Mouse (Mus musculus) R1 (cell line): Measurements from ENCODE around the gene Acly.
A peak's percentile ranks its signal among the peaks of the same experiment; 100 is the strongest.

Source experiments
- DNase-seq: peaks from one replicate; pipeline ENCODE4 v3.0.0-alpha.2; 2018; ENCODE audit warnings: low read depth, low spot score

Acly gene

GRCm38 (mm10) chr11:100527458-100528374, at the start of gene Acly:
TSS of gene Acly (minus strand) at chr11:100528000.
- peak; percentile 100 for DNase-seq

- DNase-seq = no peak
Measured at GRCm38 (mm10) chr11:100576256-100576655, 48.5 kb upstream of the Acly start.

DNA sequence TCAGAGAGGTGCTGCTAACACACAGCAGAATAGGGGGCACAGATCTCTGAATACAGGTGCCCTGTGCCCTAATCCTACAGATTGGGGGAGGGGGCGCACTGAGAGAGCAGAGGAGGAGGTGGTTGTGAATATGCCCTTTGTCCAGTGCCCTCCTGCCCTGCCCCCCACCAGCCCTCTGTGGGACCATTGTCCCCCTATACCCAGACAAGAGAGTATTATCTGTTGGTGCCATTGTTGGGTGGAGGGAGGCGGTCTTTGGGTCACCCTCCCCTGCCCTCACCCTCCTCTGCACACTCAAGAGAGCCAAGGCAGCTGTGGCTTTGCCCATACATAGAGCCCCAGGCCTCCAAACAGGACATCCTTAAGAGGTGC, 47.7 kb upstream of the Acly start:
- no peak for DNase-seq

DNA sequence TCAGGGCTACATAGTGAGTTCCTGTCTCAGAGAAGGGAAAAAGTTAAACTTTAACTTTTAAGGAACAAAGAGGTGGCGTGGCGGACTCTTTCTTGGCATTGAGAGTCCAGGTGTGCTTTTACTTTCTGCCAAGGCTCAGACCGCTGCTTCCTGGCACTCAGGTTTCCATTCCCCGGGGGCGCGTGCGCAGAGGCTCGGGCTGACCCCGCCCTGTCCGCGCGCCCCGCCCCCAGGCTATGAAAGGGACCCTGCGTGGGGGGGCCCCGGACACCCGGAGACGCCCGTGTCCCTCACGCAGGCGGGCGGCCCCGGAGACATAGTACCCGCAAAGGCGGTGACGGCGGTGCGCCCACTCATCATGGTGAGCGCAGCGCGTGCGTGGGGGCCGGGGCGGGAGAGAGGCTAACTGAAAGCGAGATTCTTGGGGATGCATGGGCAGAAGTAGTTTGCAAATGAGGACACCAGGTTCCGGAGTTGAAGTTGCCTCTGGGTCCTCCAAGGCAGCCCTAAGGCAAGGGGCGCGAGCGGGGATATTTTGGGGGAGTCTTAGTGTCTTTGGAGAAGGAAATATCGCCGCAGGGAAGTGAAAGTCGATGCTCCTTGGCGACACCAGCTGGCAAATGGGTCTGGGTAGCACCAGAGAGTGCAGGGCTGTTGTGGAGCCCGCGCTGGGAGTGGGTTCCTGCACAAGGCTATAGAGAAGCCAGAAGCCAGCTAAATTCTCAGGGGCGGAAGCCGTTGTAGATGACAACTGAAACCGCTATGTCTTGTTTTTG, 47.1 kb upstream of the Acly start, which contains the start of gene Cnp:
Gene Cnp (plus strand): TSS at position 197 of the 776 bp plus-strand sequence.
- peak; percentile 61 for DNase-seq

GRCm38 (mm10) chr11:100574188-100574587, 46.4 kb upstream of the Acly start:
- no peak for DNase-seq

DNA sequence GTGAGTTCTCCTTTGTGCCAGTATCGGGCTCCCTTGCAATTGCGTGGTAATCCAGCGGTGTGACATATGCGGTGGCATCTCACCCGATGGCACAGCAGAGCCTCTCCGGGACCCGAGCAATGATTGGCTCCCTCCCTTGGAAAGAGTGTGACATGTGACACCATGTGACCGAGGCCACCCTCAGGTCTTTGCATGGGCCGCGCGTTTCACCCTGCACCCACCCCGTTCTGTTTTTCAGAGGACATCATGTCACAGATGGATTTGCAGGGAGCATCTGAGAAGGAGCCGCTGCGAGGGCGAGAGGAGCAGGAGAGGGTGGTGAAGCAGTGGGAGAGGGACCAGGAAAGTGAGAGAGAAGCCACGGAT, 43.4 kb upstream of the Acly start:
- no peak for DNase-seq

- peak; percentile 85 for DNase-seq
Measured at GRCm38 (mm10) chr11:100570430-100571201, 42.8 kb upstream of the Acly start.

DNA sequence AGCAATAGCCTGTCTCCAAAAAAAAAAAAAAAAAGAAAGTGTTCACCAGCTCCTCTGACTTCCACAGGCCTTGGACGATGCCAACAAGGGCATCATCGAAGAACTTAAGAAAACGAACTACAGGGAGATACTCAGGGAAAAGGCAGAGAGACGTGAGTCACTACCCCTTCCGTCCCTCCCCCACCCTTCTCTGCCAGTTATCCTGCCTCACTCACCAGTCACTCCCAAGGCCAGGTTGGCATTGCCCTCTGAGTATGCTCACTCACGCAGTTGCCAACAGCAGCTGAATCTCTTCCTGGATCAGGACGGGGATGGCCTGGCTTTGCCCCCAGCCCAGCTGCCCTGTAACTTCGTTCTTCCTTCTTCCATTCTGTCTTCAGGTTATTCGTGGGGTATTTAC, 42.0 kb upstream of the Acly start:
- DNase-seq = no peak

GRCm38 (mm10) chr11:100568692-100569091, 40.9 kb upstream of the Acly start:
- DNase-seq = no peak

DNA sequence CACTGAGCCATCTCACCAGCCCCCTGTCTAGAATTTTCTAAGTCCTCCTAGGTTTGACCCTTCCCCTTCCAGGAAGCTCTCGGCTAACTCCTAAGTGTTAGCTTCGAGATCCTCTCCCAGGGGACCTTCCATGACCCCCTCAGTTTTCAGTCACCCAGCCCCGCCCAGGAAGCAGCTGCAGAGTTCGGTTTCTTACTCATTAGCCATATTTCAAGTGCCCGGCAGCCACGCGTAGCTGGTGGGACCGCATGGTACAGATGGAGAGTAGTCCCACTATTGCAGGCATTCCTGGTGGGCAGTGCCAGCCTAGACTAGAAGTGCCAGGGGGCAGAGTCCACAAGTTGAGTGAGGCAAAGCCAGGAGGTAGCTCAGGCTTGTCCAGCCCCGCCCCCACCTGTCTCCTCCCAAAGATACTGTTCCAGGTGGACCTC, 40.0 kb upstream of the Acly start:
- DNase-seq = no peak

DNA sequence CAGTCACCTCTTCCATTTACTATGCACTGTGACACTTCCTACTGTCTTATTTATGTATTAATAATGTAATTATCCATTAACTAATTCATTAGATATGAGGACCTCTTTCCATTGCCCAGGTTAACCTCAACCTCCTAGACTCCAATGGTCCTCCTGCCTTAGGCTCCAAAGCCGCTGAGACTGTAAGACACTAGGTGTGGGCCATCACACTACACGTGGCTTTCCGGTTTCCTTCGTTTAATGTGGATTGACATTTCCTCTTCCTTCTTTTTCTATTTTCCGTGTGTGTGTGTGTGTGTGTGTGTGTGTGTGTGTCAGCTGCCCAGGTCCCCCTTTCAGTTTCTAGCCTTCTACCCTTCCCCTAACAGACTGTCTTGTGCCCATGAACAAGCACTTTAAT, 39.4 kb upstream of the Acly start:
- no peak for DNase-seq

DNA sequence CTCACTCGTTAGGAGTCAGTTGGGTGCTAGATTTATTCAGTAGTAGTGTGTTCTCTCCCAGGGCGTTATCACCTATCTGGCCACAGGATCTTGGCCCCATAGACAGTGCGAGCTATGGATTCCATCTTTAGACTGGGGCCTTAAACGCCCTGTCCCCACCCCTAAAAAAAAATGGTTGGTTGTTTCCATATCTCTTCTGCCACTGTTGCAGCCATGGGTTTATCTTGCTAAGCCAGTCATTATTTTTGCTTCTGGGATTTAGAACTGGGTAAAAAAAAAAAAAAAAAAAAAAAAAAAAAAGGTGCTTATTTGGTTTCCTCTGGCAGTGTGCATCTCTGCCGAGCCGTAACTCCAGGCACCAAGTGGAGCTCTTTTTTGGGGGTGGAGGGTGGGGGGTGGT, 36.9 kb upstream of the Acly start:
- no peak for DNase-seq

DNA sequence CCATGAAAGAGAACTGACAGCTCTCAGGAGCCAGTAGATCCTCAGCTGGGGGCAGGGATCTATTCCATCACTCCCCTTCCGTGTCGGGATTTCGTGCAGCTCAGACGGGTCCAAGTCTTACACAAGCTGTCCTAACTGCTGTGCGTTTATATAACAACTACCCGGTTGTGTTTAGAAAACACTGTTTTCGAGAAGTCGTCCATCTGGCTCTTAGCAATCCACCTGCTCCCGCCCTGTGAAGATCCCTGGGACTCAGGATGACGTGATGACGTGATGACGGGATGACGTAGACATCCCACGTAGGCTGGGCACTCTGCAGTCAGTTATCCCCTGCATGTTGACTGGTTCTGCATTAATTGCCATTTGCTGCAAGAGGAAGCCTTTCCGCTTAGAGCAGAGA, 36.5 kb upstream of the Acly start:
- DNase-seq = peak; percentile 84

GRCm38 (mm10) chr11:100561748-100562147, 33.9 kb upstream of the Acly start:
- peak; percentile 93 for DNase-seq

DNA sequence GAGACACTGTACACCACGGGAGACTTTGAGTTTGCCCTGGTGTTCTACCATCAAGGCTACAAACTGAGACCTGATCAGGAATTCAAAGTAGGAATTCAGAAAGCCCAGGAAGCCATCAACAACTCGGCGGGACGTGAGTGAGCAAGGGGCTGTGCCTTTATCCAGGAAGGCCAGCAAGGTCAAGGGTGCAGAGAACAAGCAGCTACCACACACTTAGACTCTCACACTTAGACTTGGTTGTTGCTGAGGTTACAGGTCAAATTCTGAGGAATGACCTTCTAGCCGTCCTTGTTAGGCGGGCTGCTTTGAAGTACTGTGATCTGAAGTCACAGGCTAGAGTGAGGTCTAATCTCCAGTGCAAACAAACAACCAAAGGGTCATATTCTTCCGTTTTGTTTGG, 31.7 kb upstream of the Acly start:
- DNase-seq = peak; percentile 99

GRCm38 (mm10) chr11:100557563-100557962, 29.8 kb upstream of the Acly start:
- DNase-seq = no peak

GRCm38 (mm10) chr11:100555583-100555982, 27.8 kb upstream of the Acly start:
- peak; percentile 92 for DNase-seq

- no peak for DNase-seq
Measured at GRCm38 (mm10) chr11:100552842-100553241, 25.0 kb upstream of the Acly start.

- peak; percentile 90 for DNase-seq
Measured at GRCm38 (mm10) chr11:100550101-100550500, 22.3 kb upstream of the Acly start.

- DNase-seq = no peak
Measured at GRCm38 (mm10) chr11:100549466-100549865, 21.7 kb upstream of the Acly start.

GRCm38 (mm10) chr11:100548141-100548540, 20.3 kb upstream of the Acly start:
- no peak for DNase-seq

DNA sequence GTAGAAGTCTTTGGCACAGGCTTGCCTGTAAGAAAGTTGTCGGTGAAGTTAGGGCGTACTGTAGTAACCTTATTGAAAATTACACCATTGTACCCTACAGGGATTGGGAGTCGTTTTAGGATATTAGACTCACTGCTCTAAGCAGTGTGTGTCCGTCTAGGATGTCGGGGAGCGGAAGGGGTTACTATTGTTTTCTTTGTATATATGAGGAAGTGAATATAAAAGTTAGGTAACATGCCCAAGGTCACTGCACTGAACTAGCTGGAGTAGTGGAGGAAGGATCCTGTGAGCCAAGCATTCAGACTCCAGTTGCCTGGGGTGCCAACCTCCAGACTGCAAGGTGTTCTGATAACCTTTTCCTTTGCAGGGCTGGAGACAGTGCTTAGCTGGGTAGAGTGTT, 19.2 kb upstream of the Acly start:
- DNase-seq = no peak
